Mouse (Mus musculus) G1E (cell line): Measurements from ENCODE around the gene Naa30.

Experiments used
- CTCF ChIP-seq: IDR thresholded peaks from 2 replicates; pipeline ENCODE4 v1.5.1; 2012; ENCODE audit warnings: low read depth, low read length, inconsistent platforms, mixed read lengths
- POLR2AphosphoS5 ChIP-seq: IDR thresholded peaks from 2 replicates; pipeline ENCODE4 v1.6.1; 2012; ENCODE audit warnings: low read depth, low read length, inconsistent platforms; ENCODE audit not compliant: insufficient replicate concordance
- TAL1 ChIP-seq: conservative IDR thresholded peaks from 2 replicates; pipeline ENCODE4 v1.6.1; 2012; ENCODE audit warnings: low read depth, low read length, inconsistent platforms, mixed read lengths

GRCm38 (mm10) chr14:49155572-49155971, 16.5 kb upstream of the Naa30 start:
- TF ChIP-seq TAL1 = no peak
- TF ChIP-seq CTCF = no peak
- TF ChIP-seq POLR2AphosphoS5 = no peak
